Mouse (Mus musculus) spleen, adult 10 weeks (tissue): ENCODE results near the gene Zbtb3. TPM values are rescaled to one million over a fixed set of nuclear protein-coding genes. Genes with fewer than 3 reads are reported as not detected.

Source experiments
- polyA plus RNA-seq: library from polyadenylated mRNA; stranded (reverse); fragments of 350-450 nt; fragmentation: Illumina TruSeq; extraction: RNeasy Lipid Tissue Mini Kit (QIAGEN cat#74804); gene quantifications from one replicate; pipeline ENCODE4 v1.2.3, GENCODE M21; 2015; ENCODE audit warnings: low replicate concordance; ENCODE audit not compliant: insufficient read depth

Gene Zbtb3
- 3.1 TPM for polyA plus RNA-seq

DNA sequence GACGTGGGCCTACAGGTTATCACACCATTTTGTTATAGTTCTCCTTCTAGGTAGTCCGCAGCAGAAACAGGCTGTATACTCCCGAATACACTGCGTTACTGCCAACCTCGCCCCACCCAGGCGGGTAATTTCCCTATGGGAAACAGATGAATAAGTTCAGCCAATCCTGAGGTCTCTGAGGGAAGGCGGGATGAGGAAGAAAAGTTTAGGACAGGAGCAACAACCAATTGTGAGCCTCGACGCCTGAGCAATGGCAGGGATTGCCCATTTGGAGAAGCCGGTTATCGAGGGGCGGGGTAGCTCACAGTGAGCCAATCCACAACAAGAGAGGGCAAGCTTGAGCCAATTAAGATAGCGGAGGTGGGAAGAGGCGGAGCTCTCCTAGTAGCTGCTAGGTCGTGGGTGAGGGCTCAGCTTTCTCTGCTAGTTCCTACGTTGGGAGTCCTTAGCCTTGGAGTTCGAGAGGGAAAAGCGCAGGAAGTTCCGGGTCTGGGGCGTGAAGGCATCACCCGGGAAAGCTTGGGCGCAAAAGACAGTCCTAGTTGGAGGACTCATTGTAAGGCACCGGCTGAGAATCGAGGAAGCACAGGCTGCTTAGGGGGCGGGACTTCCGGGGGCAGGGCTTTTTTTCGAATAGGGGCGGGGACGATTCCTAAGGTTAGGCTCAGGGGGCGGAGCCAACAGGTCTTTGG, at the start of gene Zbtb3:
Gene Zbtb3, plus strand, starts transcription at position 426 of the 692 bp plus-strand sequence.

DNA sequence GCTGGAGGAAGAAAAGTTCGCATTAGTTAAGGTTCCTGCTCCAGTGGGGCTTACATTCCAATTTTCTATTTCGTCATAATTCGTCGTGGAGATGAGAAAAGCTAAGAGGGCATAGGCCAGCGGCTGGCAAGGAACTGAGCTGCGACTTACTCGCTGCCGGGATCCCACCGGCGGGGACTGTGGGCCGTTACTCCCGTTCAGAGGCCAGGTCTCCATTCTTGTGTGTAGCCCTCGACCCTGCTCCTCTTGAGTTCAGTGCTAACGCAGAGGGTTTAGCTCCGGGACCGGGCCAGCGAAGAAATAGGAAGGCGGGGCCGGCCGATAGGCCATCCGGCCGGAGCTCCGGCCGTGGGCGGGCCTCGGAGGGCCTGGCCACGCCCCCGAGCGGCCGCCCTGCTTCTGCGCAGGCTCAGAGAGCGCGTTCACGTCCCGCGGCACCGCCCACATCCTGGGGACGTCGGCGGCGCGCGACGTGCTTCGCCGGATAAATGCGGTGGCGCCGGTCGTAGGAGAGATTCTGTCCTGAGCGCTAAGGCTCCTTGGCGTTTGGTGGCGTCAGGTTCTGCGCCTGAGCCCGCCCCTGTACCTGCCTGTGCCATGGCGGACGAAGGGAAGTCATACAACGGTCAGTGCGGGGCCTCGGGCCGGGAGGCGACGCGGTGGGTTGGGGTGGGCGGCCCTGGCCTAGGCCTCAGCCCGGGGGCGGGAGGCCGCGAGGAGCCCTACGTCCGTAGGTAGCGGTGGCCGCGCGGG, 45.5 kb upstream of the Zbtb3 start, which contains the start of gene Nxf1:
Gene Nxf1, plus strand, starts transcription at position 439 of the 753 bp plus-strand sequence.

DNA sequence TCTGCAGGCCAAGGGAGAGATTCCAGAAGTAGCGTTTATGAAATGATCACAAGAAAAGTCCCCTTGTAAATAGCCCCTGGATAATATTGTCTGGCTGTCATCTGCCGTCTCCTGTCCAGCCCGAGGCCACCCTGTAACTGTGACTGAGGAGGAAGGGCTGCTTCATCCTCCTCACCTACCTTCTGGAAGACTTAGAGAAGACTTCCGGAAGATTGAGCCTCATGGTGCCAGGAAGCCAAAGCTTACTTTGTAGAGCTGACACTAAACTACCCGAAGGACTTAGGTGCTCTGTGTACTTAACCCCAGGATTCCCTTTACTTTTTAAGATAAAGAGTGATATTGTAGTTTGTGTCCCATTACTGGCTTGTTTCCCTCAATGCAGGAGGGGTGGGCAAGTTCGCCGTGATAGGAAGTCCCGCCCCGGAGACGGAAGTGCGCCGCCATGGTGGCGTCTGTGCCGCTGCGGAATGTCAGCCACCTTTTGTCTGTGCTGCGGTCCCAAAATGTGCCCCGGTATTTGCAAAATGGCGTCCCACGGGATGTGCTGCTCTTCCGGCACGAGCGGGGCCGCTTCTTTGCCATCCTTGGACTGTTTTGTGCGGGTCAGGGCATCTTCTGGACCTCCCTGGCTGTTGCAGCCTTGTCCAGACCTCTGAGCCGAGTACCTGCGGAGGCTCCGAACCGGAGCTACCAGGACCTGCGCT, 31.6 kb upstream of the Zbtb3 start, which contains the start of gene Tmem223:
Gene Tmem223, plus strand, starts transcription at position 430 of the 704 bp plus-strand sequence.

DNA sequence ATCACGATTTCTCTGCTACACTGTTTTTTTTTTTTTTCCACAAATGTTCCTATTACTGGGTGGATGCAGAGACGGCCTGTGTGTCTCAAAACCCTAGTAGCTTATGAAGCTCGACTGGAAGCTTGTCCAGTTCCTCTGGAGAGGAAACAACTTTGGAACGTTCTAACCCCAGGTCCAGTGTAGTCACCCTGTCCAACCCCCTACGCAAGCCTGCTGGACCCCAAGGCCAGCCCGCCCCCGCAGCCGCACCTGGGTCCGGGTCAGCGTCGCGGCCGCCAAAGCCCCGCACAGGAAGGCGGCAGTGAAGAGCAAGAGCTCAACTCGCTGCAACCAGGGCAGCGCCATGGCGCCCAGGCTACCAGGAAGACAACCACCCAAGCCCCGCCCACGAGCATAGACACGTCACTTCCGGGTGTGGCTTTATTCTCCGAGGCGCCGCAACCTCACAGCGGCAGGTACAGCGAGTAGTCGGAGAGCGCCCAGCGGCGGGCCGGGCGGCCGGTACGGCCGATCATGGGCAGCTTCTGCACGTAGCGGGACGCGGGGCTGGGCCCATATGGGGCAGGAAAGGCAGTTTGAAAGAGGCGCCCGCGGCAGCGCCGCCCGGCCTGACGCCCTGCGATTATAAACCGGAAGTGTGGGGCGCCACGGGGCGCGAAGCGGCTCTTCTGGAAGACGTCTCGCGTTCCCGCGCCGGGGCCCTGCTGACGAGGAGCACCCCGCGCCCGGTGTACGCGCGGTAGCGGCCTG, 28.1 kb upstream of the Zbtb3 start, which contains the start of gene Tmem179b:
Gene Tmem179b, minus strand, starts transcription at position 382 of the 750 bp plus-strand sequence.

DNA sequence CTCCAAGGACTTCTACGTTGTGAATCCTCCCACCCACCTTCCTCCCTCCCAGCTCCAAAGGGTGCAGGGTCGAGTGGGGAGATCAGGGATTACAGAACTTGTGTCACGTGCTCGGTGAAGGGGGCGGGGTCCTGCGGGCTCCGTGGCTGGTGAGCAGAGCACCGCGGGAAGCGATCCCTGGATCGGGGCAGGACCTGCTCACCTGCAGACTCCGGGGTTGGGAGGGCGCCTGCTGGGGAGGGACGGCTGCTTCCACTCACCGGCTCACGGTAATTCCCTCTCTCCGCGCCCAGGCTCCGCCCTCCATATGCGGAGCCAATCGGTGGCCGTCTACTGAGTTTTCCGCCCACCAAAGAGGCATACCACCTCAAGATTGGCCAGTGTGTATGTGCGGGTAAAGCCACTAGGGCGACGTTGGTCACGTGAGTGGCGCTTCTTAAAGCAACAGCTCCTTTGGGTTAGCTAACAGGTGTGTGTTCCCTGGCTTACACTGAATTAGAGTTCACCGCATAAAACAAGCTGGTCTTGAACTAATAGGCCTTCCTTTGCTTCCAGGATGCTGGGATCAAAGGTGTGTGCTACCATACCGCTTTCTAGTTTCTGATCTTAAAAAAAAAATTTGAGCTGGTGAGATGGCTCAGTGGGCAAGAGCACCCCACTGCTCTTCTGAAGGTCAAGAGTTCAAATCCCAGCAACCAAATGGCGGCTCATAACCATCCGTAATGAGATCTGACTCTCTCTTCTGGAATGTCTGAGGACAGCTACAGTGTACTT, 16.2 kb upstream of the Zbtb3 start, which contains the start of gene Taf6l:
Gene Taf6l, minus strand, starts transcription at position 410 of the 774 bp plus-strand sequence.

DNA sequence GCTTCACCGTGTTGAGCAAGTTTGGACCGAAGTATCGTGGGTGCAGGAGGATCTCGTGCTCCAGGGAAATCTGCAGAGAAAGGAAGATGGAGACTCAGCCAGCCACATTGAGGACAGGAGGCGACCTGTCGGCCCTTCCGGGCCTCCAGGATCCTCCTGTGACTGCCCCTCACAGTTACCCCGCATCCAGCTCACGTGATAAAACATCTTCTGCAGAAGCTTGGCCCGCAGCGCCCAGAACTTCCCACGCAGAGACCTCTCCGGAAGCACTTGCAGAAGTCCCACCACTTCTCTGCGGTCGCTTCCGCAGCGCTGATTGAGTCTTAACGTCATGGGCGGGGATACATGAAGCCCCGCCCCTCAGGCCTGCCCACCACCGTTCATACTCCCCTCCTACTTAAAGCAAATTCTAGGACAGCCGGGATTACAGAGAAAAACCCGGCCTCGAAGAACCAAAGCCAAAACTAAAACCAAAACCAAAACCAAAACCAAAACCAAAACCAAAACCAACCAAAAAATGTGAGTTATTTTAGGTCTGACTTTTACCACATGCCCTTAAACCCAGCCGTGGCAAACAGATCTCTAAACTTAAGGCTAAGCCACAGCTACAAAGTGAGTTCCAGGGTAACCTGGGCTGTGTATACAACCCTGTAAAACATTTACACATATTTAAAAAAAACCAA, 4.0 kb upstream of the Zbtb3 start, which contains the start of gene Polr2g:
Gene Polr2g, minus strand, starts transcription at position 314 of the 683 bp plus-strand sequence.

DNA sequence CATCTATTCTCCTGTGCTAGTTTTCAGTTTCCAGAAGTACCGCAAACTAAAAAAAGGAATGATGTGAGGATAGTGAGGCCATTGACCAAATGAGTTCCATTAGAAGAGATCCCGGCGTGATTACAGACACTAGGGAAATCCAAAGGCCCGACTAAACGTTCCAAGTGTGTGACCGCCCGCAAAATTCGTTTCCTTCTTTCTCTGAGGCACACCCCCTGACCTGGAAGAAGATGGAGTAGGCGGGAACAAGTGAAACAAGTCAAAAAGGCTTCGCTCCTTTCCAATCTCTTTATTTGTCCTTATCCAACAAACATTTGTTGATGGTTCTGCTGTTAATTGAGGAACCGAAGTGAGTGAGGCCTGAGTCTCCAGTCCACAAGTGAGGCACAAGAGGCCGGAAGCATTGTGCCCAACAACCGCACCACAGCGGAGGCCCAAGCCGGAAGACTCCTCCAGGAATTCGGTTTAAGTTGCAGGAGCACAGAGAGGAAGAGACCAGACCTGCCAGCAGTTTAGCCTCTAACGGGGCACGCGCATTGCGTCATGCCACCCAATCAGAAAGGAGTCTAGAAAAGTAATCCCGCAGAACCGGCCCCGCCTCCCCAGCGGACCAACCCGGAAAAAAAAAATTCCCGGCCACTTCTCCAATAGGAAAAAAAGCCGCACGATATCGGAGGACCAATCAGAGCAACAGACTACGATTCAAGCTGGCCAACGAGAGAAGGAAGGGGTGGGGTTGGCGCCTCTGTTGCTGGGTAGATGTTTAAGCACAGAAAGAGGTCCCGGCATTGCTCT, 16.6 kb downstream of the Zbtb3 start, which contains the start of gene Ttc9c:
Gene Ttc9c, minus strand, starts transcription at position 533 of the 795 bp plus-strand sequence.

DNA sequence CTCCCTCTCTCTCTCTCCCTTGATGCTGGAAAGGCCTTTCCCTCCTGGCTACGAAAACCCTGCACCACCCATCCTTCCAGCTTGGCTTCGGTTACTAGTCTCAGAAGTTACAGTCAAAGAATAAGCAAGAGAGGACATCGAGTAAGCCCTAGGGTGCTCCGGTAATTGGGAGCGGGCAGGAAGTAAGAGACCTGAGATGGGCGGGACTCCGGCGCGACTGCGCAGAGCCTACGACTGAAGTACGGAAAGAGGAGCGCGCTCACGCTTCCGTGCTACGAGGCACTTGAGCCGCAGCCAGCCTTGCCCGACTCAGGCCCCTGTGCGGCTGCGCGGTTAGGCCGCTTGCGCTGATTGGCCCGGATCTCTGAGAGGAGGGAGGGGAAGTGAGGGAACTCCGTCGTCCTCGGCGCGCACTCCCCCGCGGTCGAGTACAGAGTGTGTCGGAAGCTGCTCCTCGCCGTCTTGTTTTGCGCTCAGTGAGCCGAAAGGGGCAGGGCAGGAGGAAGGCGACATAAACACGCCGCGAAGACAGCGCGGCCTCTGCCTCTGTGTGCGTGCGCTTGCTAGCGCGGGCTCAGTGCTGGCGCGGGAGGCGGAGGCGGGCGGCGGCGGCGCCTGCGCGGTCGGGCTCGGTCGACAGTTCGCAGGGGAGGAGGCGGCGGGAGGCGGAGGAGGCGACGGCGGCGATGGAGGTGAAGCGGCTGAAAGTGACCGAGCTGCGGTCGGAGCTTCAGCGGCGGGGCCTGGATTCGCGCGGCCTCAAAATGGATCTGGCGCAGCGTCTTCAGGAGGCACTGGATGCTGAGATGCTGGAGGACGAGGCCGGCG, 17.5 kb downstream of the Zbtb3 start, which contains the start of gene Hnrnpul2:
Gene Hnrnpul2, plus strand, starts transcription at position 415 of the 828 bp plus-strand sequence.

DNA sequence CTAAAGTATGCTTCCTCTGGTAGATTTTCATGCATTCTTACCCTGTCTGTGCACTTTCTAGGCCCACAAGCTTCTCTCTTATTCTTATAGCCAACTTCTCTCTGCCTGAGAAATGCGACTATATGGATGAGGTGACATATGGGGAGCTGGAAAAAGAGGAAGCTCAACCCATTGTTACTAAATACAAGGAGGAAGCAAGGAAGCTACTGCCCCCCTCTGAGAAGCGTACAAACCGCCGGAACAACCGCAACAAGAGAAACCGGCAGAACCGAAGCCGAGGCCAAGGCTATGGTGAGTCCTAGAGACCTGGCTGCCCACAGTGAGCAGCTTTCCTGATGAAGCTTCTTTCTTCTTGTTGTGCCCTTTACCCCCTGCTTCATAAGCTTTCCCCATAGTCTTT, 27.3 kb downstream of the Zbtb3 start, which contains the start of gene AC129217.1:
Gene AC129217.1, plus strand, starts transcription at position 114 of the 400 bp plus-strand sequence.

DNA sequence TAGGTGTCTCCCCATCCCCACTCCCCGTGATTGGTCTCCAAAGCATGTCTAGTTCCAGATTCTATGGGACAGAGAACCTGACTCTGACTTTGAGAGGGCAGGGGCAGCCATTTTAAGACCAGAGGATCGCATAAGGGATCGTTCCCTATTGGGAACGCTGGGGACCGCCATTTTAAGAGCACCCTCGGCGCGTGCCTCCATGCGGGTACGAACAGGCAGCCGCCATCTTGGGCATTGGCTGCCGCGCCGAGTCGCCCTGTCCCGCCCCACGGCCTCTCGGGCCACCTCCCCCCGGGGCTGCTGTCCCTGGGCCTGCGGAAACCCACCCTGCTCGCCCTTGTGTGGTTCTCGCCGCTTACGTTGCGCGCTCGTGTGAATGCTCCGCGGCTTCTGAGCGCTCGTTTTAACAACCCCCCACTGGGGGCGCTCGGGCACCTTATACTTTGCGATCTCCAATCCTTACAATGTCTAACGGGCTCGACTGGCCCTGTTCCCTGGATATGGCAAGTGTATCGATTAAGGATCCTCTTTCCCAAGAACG, 35.0 kb downstream of the Zbtb3 start, which contains the start of gene Bscl2:
Gene Bscl2, plus strand, starts transcription at position 217 of the 541 bp plus-strand sequence.

DNA sequence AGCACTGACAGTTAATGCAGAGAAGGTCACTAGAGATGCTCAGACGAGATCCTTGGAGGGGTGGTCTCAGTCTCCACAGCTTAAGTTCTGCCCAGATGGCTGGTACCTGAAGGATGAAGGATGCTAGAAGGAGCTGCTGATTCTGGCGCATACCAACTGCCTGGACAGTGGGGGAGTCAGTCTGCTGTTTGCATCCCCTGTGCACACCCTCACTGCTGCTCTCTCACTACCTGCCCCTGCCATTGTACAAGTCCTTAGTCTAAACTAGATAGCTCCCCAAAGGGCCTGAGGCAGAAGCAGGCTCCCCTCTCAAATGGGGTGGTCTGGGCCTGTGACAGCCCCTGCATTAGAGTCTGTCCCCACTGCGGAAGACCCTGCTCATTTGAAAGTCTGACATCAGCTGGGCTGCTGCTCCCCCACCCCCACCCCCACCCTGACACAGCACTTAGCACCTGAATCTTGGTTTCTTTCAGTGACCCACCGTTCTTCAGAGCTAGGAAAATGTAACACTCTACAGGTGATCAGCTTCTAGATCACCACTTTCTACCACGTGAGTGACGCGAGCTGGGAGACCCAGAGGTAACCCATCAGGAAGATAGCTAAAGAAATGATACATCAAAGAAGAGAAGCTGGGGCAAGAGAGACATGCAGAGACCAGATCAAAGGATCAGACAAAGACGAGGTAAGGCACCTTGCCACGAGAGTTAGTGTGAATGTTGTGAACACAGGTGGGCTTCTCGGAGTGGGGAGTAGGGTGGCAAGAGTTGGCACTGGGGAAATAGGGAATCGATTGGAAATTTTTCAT, 37.0 kb downstream of the Zbtb3 start, which contains the start of gene Gng3:
Gene Gng3, minus strand, starts transcription at position 92 of the 805 bp plus-strand sequence.

DNA sequence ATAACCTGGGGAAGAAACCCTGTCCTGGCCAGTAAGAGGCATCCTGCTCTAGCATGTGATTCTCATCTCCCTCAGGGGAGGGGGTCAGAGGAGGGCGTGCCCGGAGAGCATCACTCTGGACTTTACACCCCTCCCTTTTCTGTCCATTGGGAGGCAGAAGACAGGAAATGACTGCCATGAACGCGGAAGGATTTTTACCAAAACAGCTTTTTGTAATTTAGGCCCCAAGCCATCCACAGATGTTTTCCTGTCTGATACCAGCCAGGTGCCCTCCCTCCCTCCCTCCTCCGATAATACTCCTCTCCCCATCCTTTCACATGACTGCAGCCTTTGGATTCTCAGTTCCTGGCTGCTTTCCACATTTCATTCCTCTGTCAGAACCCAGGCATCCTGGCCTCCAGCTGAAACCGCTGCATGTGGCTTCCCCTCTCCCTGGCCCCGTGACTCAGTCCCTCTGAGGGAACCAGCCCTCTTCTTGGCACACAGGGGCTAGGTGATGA, 48.1 kb downstream of the Zbtb3 start, which contains the start of gene Lrrn4cl:
Gene Lrrn4cl, plus strand, starts transcription at position 367 of the 500 bp plus-strand sequence.

